Mouse (Mus musculus): ENCODE results near the gene Ddias. TPM values are rescaled to one million over a fixed set of nuclear protein-coding genes. Genes with fewer than 3 reads are reported as not detected.

The Ddias gene
- total and polyA plus RNA-seq, 3 experiments: 0.45 to 1.1 TPM; not detected in 1

GRCm38 (mm10) chr7:92866526-92866925, 7.5 kb downstream of the Ddias start:
- peak; percentile 8 for DNase-seq

- peak; percentile 53 for DNase-seq
These were observed 25.8 kb downstream of the Ddias start for GRCm38 (mm10) chr7:92848246-92848645.

GRCm38 (mm10) chr7:92842254-92842653, 31.8 kb downstream of the Ddias start:
- no peak for DNase-seq

- DNase-seq: no peak
These were observed 36.1 kb downstream of the Ddias start for GRCm38 (mm10) chr7:92837907-92838306.

- DNase-seq: no peak
These were observed 36.8 kb downstream of the Ddias start for GRCm38 (mm10) chr7:92837226-92837625.

- DNase-seq: no peak
These were observed 37.6 kb downstream of the Ddias start for GRCm38 (mm10) chr7:92836447-92836846.

GRCm38 (mm10) chr7:92834391-92834790, 39.7 kb downstream of the Ddias start:
- no peak for DNase-seq

GRCm38 (mm10) chr7:92832395-92832794, 41.7 kb downstream of the Ddias start:
- no peak for DNase-seq

- no peak for DNase-seq
These were observed 46.1 kb downstream of the Ddias start for GRCm38 (mm10) chr7:92827981-92828380.

- no peak for DNase-seq
These were observed 47.8 kb downstream of the Ddias start for GRCm38 (mm10) chr7:92826248-92826647.

GRCm38 (mm10) chr7:92822409-92823101, 51.5 kb downstream of the Ddias start:
- DNase-seq: no peak

- DNase-seq: no peak
These were observed 52.2 kb downstream of the Ddias start for GRCm38 (mm10) chr7:92821871-92822270.

- DNase-seq: peak; percentile 10
These were observed 53.0 kb downstream of the Ddias start for GRCm38 (mm10) chr7:92820941-92821465.

- no peak for DNase-seq
These were observed 53.6 kb downstream of the Ddias start for GRCm38 (mm10) chr7:92820410-92820809.

- DNase-seq: no peak
These were observed 54.4 kb downstream of the Ddias start for GRCm38 (mm10) chr7:92819656-92820055.

GRCm38 (mm10) chr7:92817886-92818285, 56.2 kb downstream of the Ddias start:
- DNase-seq: no peak

GRCm38 (mm10) chr7:92817242-92817641, 56.8 kb downstream of the Ddias start:
- DNase-seq: no peak

- peak; percentile 6 for DNase-seq
These were observed 62.3 kb downstream of the Ddias start for GRCm38 (mm10) chr7:92811667-92812279.

Other genes with a start within 250 kb of the Ddias start
- gene Ankrd42, start 237.1 kb downstream of the Ddias start, total RNA-seq (2021): 1 to 10 TPM; 6.6 to 8.5 TPM
- 1.1 and 1.3 TPM in 2 replicates for gene Ankrd42, start 237.1 kb downstream of the Ddias start, polyA plus RNA-seq (2012; rRNA removed)
- gene Pcf11, start 204.3 kb downstream of the Ddias start, total RNA-seq (2021): 10 to 100 TPM; 45.2 to 68.5 TPM
- 17.2 and 20.2 TPM in 2 replicates for gene Pcf11, start 204.3 kb downstream of the Ddias start, polyA plus RNA-seq (2012; rRNA removed)
- 1 to 10 TPM; 3.7 to 5.0 TPM for gene Rab30, start 132.6 kb downstream of the Ddias start, total RNA-seq (2021)
- 0.21 and 0.28 TPM in 2 replicates for gene Rab30, start 132.6 kb downstream of the Ddias start, polyA plus RNA-seq (2012; rRNA removed)
- gene Prcp, start 223 bp upstream of the Ddias start, total RNA-seq (2021): 10 to 100 TPM; 11.2 to 11.3 TPM
- 14.0 and 16.3 TPM in 2 replicates for gene Prcp, start 223 bp upstream of the Ddias start, polyA plus RNA-seq (2012; rRNA removed)
- gene Fam181b, start 205.6 kb upstream of the Ddias start, total RNA-seq (2021): 1 to 10 TPM; 1.4 to 6.3 TPM
- gene Fam181b, start 205.6 kb upstream of the Ddias start, polyA plus RNA-seq (2012; rRNA removed): 10.8 and 19.8 TPM in 2 replicates

All from adrenal gland, adult 2 months (tissue).